Mouse (Mus musculus) kidney, embryonic 16.5 days (tissue): ENCODE results near the gene Rarres1. TPM values are rescaled to one million over a fixed set of nuclear protein-coding genes. Genes with fewer than 3 reads are reported as not detected.
A peak's percentile ranks its signal among the peaks of the same experiment; 100 is the strongest.

Source experiments
- ATAC-seq: fragments of 200-750 bp; cut with Nextera tagmentation; 2 replicates; pipeline ENCODE4 v1.8.0; 2017; ENCODE audit warnings: moderate TSS enrichment; ENCODE audit not compliant: low FRiP score, low TSS enrichment
- H3K27ac ChIP-seq: fragments of 300-500 bp; sonication (generic); 2 replicates; pipeline ENCODE4 v1.5.1; 2014; ENCODE audit warnings: low read length
- H3K27me3 ChIP-seq: fragments of 300-500 bp; sonication (generic); 2 replicates; pipeline ENCODE4 v1.6.1; 2014; ENCODE audit warnings: low read length, control low read depth, mixed read lengths; ENCODE audit not compliant: insufficient read depth
- H3K36me3 ChIP-seq: fragments of 300-500 bp; sonication (generic); 2 replicates; pipeline ENCODE4 v1.6.1; 2014; ENCODE audit warnings: low read length, control low read depth, mixed read lengths; ENCODE audit not compliant: insufficient read depth
- H3K4me1 ChIP-seq: fragments of 300-500 bp; sonication (generic); 2 replicates; pipeline ENCODE4 v1.6.1; 2014; ENCODE audit warnings: low read length, control low read depth, mixed read lengths; ENCODE audit not compliant: insufficient read depth
- H3K4me2 ChIP-seq: fragments of 300-500 bp; sonication (generic); replicated peaks from 2 replicates; pipeline ENCODE4 v1.6.1; 2014; ENCODE audit warnings: low read depth, low read length
- H3K4me3 ChIP-seq: fragments of 300-500 bp; sonication (generic); 2 replicates; pipeline ENCODE4 v1.5.1; 2014; ENCODE audit warnings: mild to moderate bottlenecking, low read length
- H3K9ac ChIP-seq: fragments of 300-500 bp; sonication (generic); replicated peaks from 2 replicates; pipeline ENCODE4 v1.6.1; 2014; ENCODE audit warnings: low read length
- H3K9me3 ChIP-seq: fragments of 300-500 bp; sonication (generic); 2 replicates; pipeline ENCODE4 v1.6.1; 2016; ENCODE audit warnings: low read length, control low read depth
- WGBS: fragments of 180-500 bp; shearing (Covaris S2); extraction: QIAGEN DNeasy Blood & Tissue Kit; methylation state at CpG from one replicate; pipeline ENCODE4 v1.1.7; 2014; 5-methylcytosine and 5-hydroxymethylcytosine counted together
- polyA plus RNA-seq: library from polyadenylated mRNA; unstranded; fragments of >200 nt; fragmentation: Nextera tagmentation; extraction: Ambion mirVana; gene quantifications from 2 replicates; pipeline ENCODE4 v1.2.1, GENCODE M21; 2015

Gene Rarres1
- polyA plus RNA-seq, 1 experiment from 2014 or later = 4.6 TPM

DNA sequence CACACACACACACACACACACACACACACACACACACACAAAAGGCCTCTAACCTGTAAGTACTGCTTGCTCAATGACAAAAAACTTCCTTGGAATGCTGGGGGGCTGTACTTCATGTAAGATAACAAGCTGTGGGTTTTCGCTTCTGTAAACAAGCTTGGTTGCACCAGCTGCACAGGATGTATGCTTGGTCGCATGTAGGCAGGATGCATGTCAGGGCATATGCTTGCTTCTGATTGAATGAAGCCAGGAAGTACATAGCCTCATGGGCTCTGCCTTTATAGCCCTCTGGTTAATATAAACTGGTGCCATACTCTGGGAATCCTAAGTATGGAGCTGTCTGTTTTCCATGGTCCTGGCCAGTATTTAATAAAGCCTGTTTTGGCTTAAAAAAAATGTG is 17.3 kb downstream of the Rarres1 start:
- Histone ChIP-seq H3K9ac (no peak overlapping the region), H3K4me2 (no peak overlapping the region), H3K9me3 (peaks cover 9% of the 10 kb centered on the region; the same call in 1 of the 2 replicates), H3K36me3 (no peaks in the 10 kb centered on the region), H3K27ac (no peak overlapping the region), H3K27me3 (no peaks in the 10 kb centered on the region), H3K4me3 (no peak overlapping the region), H3K4me1 (no peaks in the 10 kb centered on the region)
- peak; percentile 42; the same call in 1 of the 2 replicates for ATAC-seq
- 64% methylated on average over 2 of the region's 2 CpGs for WGBS

DNA sequence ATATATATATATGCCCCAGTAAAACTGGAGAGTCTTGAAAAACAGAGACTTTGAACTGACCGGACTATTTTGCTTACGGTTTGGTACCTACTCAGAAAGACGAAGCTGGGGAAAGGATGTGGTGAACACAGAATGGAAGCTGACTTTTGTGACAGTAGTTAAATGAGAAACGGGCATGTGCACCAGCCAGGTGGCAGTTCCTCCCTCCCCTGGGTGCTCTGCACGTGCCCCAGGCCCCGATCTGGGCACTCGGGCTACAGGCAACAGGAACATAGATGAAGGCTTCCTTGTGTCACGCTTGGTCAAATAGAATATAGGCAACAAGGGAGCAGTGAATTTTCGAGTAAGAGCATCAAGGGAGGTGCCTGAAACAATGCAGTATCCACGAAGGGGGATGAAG is 19.0 kb downstream of the Rarres1 start:
- Histone ChIP-seq H3K4me1 (no peaks in the 10 kb centered on the region), H3K27ac (no peak overlapping the region), H3K4me3 (no peak overlapping the region), H3K27me3 (no peaks in the 10 kb centered on the region), H3K9me3 (peaks cover 9% of the 10 kb centered on the region; the same call in 1 of the 2 replicates), H3K4me2 (no peak overlapping the region), H3K36me3 (no peaks in the 10 kb centered on the region), H3K9ac (no peak overlapping the region)
- ATAC-seq = no peak
- WGBS = 84% methylated on average over 10 of the region's 10 CpGs

DNA sequence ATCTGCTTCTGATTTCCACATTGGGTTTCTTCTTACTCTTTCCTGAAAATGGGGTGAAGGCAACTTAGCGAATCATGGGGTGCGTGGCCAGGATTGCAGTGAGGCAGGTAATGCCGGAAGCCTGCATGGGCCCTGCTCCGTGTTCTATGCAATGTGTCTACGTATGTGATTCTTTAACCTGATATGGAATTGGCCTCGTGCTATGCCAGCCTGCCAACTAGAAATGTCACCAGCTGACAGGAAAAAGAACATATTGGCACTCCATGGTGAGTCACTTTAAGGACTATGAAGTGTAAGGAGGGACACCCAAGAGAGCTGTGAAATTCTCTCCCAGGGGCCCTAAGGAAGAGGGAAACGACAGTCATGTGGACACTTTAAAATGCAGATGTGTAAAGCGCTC is 22.2 kb downstream of the Rarres1 start:
- H3K9me3 ChIP-seq = no peaks in the 10 kb centered on the region
- ATAC-seq = no peak
- H3K27me3 ChIP-seq = no peaks in the 10 kb centered on the region
- H3K36me3 ChIP-seq = no peaks in the 10 kb centered on the region
- H3K9ac ChIP-seq = no peak overlapping the region
- H3K4me3 ChIP-seq = no peak overlapping the region
- WGBS = 75% methylated on average over 8 of the region's 8 CpGs
- no peak overlapping the region for H3K27ac ChIP-seq
- no peaks in the 10 kb centered on the region for H3K4me1 ChIP-seq
- no peak overlapping the region for H3K4me2 ChIP-seq

DNA sequence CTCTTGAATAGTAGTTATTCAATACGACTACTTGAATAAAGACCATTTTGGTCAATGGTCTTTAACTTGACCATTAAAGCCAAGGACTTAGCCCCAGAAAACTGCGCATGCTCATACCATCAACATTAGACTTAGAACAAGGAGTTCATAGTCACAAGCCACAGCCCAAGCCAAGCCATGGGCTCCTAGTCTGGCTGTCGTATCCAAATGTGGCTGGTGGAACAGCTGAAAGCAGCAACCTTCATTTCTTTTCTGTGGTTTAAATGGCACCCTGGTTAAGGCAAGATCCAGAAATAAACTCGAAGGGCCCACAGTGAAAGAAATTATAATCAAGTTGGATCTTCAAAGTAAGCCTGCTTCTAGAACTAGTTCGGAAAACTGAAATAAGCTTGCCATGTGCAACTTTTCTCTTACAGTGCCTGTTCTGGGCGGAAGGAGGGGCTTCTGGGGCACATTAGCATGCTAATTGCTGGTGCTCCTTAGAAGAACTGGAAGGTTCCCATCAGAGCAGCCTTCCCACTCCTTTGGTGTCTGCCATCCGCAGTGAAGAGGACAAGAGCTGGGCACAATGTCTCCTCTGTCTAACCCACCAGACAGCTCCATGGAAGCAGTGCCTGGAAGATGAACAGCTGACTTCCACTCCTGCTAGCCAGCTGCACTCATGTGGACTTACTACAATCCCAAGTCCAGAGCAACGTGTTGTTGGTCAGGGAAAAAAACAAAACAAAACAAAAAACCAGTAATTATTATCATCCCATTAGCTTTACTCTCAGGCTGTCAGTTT is 23.0 kb downstream of the Rarres1 start:
- 81% methylated on average over 8 of the region's 8 CpGs for WGBS
- no peaks in the 10 kb centered on the region for H3K36me3 ChIP-seq
- no peaks in the 10 kb centered on the region for H3K9me3 ChIP-seq
- H3K4me1 ChIP-seq = no peaks in the 10 kb centered on the region
- H3K27me3 ChIP-seq = no peaks in the 10 kb centered on the region
- no peak overlapping the region for H3K9ac ChIP-seq
- H3K4me3 ChIP-seq = no peak overlapping the region
- no peak for ATAC-seq
- H3K4me2 ChIP-seq = no peak overlapping the region
- H3K27ac ChIP-seq = no peak overlapping the region

DNA sequence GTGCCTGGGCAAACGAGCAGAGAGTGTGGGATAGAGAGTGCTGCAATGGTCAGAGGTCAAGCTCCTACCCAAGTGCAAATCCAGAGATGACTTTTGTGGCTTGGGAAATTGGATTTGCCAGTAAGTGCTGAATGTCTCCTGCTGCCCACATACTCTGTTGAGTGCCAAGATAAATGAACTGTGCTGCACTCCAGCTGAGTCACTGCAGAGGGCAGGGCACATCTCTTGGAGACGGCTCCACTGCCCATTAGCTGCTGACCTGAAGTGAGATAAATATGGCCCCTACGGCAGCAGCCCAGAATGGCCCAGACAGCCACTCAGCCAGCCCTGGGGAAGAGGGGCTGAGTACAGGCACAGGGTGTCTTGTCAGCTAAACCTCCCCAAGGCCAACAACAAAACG is 25.2 kb downstream of the Rarres1 start:
- no peak overlapping the region for H3K4me3 ChIP-seq
- no peak overlapping the region for H3K4me2 ChIP-seq
- no peak overlapping the region for H3K9ac ChIP-seq
- H3K4me1 ChIP-seq = no peaks in the 10 kb centered on the region
- ATAC-seq = no peak
- no peaks in the 10 kb centered on the region for H3K27me3 ChIP-seq
- no peaks in the 10 kb centered on the region for H3K9me3 ChIP-seq
- WGBS = 43% methylated on average over 4 of the region's 4 CpGs
- H3K27ac ChIP-seq = no peak overlapping the region
- no peaks in the 10 kb centered on the region for H3K36me3 ChIP-seq

DNA sequence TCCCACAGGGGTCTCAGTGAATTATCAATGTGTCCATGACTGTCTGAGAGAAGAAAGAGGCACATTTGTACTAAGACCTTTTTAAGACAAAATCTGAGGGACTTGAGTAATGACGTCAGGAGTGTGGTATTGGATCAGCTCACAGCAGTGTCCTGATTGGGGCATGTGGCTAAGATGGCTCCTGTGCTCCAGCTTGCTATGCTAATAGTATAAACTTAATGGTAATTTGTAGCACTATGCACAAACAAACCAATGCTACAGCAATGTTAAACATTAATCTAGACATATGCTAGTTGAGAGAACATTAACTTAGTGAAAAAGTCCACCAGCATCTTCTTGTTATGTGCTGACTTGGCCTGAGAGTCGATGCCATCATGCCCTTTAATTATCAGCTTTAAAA is 30.1 kb downstream of the Rarres1 start:
- WGBS = 75% methylated on average over 2 of the region's 2 CpGs

DNA sequence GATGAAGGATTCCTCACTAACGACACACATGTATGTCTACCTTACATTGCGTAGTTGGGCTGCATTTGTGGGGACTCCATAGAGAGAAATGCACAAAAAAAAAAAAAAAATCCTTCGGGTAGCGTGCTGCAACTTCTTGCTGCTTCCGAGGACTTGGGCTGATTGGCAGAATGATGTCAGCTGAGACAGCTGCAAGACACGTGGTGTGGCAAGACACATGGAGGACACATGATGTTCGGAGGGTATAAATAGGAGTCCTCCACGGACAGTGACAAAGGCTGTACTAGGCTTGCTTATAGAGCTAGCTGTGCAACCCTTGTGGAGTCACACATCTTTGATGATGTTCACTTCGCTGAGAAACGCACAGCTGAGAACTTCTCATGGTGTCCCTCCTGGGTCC is 32.9 kb downstream of the Rarres1 start:
- 92% methylated on average over 10 of the region's 10 CpGs for WGBS
- no peak for ATAC-seq
- H3K27ac ChIP-seq = no peak overlapping the region

More for the DNA sequence above, 30.1 kb downstream of the Rarres1 start:
- no peaks in the 10 kb centered on the region for H3K4me1 ChIP-seq
- H3K27me3 ChIP-seq = no peaks in the 10 kb centered on the region
- H3K4me2 ChIP-seq = no peak overlapping the region
- peak; percentile 58; the same call in 1 of the 2 replicates for ATAC-seq
- H3K27ac ChIP-seq = no peak overlapping the region; the same call in 1 of the 2 replicates
- H3K9me3 ChIP-seq = no peaks in the 10 kb centered on the region
- no peaks in the 10 kb centered on the region for H3K36me3 ChIP-seq
- no peak overlapping the region for H3K9ac ChIP-seq
- no peak overlapping the region for H3K4me3 ChIP-seq

DNA sequence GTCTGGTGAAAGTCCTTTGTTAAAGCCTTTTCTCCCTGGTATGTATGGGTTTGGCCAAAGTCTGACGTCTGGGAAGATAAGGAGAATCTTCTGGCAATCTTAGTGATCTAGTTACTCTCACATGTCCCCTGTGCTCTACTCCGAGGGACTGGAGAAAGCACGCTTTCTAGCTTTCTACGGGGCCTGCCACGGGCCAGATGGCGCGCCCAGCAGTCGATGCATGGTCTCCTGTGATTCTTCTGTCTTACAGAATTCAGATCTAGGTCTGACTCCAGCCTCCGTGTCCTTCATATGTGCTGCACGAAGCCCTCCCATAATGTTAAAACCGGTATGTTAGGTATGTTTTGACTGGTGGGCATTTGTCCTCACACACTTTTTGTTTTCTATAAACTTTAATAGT is 35.5 kb downstream of the Rarres1 start:
- H3K4me1 ChIP-seq = no peaks in the 10 kb centered on the region
- no peak overlapping the region for H3K27ac ChIP-seq
- H3K4me2 ChIP-seq = no peak overlapping the region
- peaks cover 21% of the 10 kb centered on the region for H3K36me3 ChIP-seq
- H3K27me3 ChIP-seq = no peaks in the 10 kb centered on the region
- H3K9me3 ChIP-seq = no peaks in the 10 kb centered on the region
- ATAC-seq = no peak
- no peak overlapping the region for H3K9ac ChIP-seq
- 95% methylated on average over 11 of the region's 11 CpGs for WGBS
- H3K4me3 ChIP-seq = no peak overlapping the region

More for the DNA sequence above, 32.9 kb downstream of the Rarres1 start:
- Histone ChIP-seq H3K9me3 (no peaks in the 10 kb centered on the region), H3K4me2 (no peak overlapping the region), H3K36me3 (0 out of 2 replicates have a peak, but pooled peaks cover 8% of the 10 kb centered on the region), H3K9ac (no peak overlapping the region), H3K4me1 (no peaks in the 10 kb centered on the region), H3K27me3 (no peaks in the 10 kb centered on the region), H3K4me3 (no peak overlapping the region)

DNA sequence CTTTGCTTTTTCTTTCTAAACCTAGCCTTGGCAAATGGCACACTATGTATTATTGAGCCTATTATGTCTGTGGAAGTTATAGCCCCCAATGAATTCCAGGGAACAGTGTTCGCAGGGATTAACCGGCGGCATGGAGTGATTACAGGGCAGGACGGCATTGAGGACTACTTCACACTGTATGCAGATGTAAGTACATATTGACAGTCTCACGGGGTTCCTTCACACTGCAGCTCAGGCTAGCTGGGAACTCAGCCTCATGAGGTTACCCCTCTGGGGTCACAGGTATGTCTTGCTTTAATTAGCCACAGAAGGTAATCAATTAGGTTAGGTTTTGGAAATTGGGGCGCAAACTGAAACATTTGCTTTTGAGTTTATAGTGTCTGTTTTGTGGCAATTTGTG is 41.9 kb downstream of the Rarres1 start:
- no peak for ATAC-seq
- 93% methylated on average over 6 of the region's 6 CpGs for WGBS

DNA sequence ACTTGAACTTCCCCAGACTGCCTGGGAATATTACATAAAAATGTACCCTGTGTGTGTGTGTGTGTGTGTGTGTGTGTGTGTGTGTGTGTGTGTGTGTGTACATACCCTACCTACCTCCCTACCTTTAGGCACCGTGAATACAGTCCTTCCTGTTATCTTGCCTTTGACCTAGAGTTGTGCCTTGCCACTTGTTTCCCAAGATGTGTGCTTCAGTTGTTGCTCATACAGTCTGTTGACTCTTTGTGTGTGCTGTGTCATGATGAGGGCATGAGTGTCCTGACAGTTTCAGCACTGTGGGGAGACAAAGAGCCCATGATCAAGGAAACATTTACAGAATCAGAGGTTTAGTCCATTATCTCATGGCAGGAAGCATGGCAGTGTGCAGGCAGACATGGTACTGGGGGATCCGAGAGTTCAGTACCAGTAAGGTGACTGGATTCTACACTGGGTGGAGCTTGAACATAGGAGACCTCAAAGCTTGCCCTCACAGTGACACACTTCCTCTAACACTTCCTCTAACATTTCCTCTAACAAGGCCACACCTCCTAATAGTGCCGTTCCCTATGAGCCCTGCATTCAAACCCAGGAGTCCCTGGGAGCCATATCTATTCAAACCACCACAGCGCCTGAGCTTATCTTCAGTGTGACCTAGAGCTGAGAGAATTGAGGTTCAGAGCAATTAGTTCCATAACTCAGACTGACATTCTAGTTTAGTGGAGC is 43.8 kb downstream of the Rarres1 start:
- Histone ChIP-seq H3K4me1 (no peaks in the 10 kb centered on the region), H3K27me3 (no peaks in the 10 kb centered on the region), H3K4me3 (no peak overlapping the region), H3K9me3 (no peaks in the 10 kb centered on the region), H3K4me2 (no peak overlapping the region), H3K9ac (no peak overlapping the region), H3K27ac (no peak overlapping the region), H3K36me3 (peaks cover 32% of the 10 kb centered on the region)
- WGBS = 84% methylated on average over 4 of the region's 4 CpGs
- no peak for ATAC-seq

More for the DNA sequence above, 41.9 kb downstream of the Rarres1 start:
- Histone ChIP-seq H3K36me3 (peaks cover 33% of the 10 kb centered on the region), H3K9ac (no peak overlapping the region), H3K9me3 (no peaks in the 10 kb centered on the region), H3K4me2 (no peak overlapping the region), H3K27ac (no peak overlapping the region), H3K4me1 (no peaks in the 10 kb centered on the region), H3K4me3 (no peak overlapping the region), H3K27me3 (no peaks in the 10 kb centered on the region)
